Mouse (Mus musculus) MEL (cell line): ENCODE data around the gene Phospho1. TPM values are rescaled to one million over a fixed set of nuclear protein-coding genes. Genes with fewer than 3 reads are reported as not detected.

Source experiments
- DNase-seq: peaks from one replicate; pipeline ENCODE4 v3.0.0; 2011; ENCODE audit warnings: low read depth, low spot score
- H3K27ac ChIP-seq: 2 replicates; pipeline ENCODE4 v1.5.1; 2012; ENCODE audit warnings: low read depth, mild to moderate bottlenecking, control low read depth, low read length, moderate library complexity; ENCODE audit not compliant: control insufficient read depth
- H3K27me3 ChIP-seq, 2 experiments: fragments of 150-350 bp in 1 of 2; sonication (generic) in 1 of 2; 2 replicates each; pipeline ENCODE4 v1.6.1; 2012; ENCODE audit warnings: low read length in 2 of 2, mild to moderate bottlenecking in 2 of 2, improper control_type of control experiment in 1 of 2, moderate library complexity in 1 of 2; ENCODE audit not compliant: insufficient read depth in 2 of 2, control insufficient read depth in 1 of 2
- H3K36me3 ChIP-seq, 2 experiments: 2 replicates each; pipeline ENCODE4 v1.6.1; 2012 to 2014; ENCODE audit warnings: low read length in 2 of 2, improper control_type of control experiment in 1 of 2, inconsistent platforms in 1 of 2, mild to moderate bottlenecking in 1 of 2; ENCODE audit not compliant: insufficient read depth in 2 of 2, control insufficient read depth in 1 of 2
- H3K4me1 ChIP-seq, 2 experiments: fragments of 150-350 bp in 1 of 2; sonication (generic) in 1 of 2; 2 replicates each; pipeline ENCODE4 v1.6.1; 2012; ENCODE audit warnings: low read length in 2 of 2, improper control_type of control experiment in 1 of 2, mild to moderate bottlenecking in 1 of 2; ENCODE audit not compliant: insufficient read depth in 2 of 2, control insufficient read depth in 1 of 2
- H3K4me3 ChIP-seq, 2 experiments: fragments of 150-350 bp in 1 of 2; sonication (generic) in 1 of 2; 2 replicates each; pipeline ENCODE4 v1.5.1; 2012; ENCODE audit warnings: low read depth in 2 of 2, low read length in 2 of 2, mild to moderate bottlenecking in 2 of 2, moderate library complexity in 2 of 2, control low read depth in 1 of 2, improper control_type of control experiment in 1 of 2; ENCODE audit not compliant: control insufficient read depth in 1 of 2, insufficient read depth in 1 of 2
- H3K79me2 ChIP-seq: 2 replicates; pipeline ENCODE4 v1.6.1; 2012; ENCODE audit warnings: mild to moderate bottlenecking, low read length, moderate library complexity; ENCODE audit not compliant: control insufficient read depth, poor library complexity, insufficient read depth
- H3K9ac ChIP-seq: 2 replicates; pipeline ENCODE4 v1.6.1; 2012; ENCODE audit warnings: low read depth, mild to moderate bottlenecking, control low read depth, low read length, moderate library complexity; ENCODE audit not compliant: control insufficient read depth, poor library complexity, severe bottlenecking
- H3K9me3 ChIP-seq: fragments of 150-350 bp; sonication (generic); replicated peaks from 2 replicates; pipeline ENCODE4 v1.6.1; 2012; ENCODE audit warnings: mild to moderate bottlenecking, low read length, improper control_type of control experiment, moderate library complexity; ENCODE audit not compliant: insufficient read depth
- BHLHE40 ChIP-seq: IDR thresholded peaks from 2 replicates; pipeline ENCODE4 v1.6.1; 2012; ENCODE audit warnings: low read depth, mild to moderate bottlenecking, inconsistent platforms, low read length, improper control_type of control experiment, borderline replicate concordance
- CHD1 ChIP-seq: IDR thresholded peaks from 2 replicates; pipeline ENCODE4 v1.6.1; 2012; ENCODE audit warnings: low read depth, mild to moderate bottlenecking, inconsistent platforms, low read length, improper control_type of control experiment
- CHD2 ChIP-seq: IDR thresholded peaks from 2 replicates; pipeline ENCODE4 v1.6.1; 2011; ENCODE audit warnings: low read length, improper control_type of control experiment
- E2F4 ChIP-seq: IDR thresholded peaks from 2 replicates; pipeline ENCODE4 v1.6.1; 2011; ENCODE audit warnings: low read depth, low read length, improper control_type of control experiment, borderline replicate concordance
- ELF1 ChIP-seq: IDR thresholded peaks from 2 replicates; pipeline ENCODE4 v1.6.1; 2014; ENCODE audit warnings: low read depth, mild to moderate bottlenecking, inconsistent platforms, low read length, improper control_type of control experiment, moderate library complexity
- ETS1 ChIP-seq: IDR thresholded peaks from 2 replicates; pipeline ENCODE4 v1.6.1; 2012; ENCODE audit warnings: low read depth, mild to moderate bottlenecking, inconsistent platforms, low read length, improper control_type of control experiment, moderate library complexity
- GABPA ChIP-seq: IDR thresholded peaks from 2 replicates; pipeline ENCODE4 v1.6.1; 2012; ENCODE audit warnings: low read depth, mild to moderate bottlenecking, inconsistent platforms, low read length, improper control_type of control experiment, moderate library complexity
- GATA1 ChIP-seq: IDR thresholded peaks from 2 replicates; pipeline ENCODE4 v1.6.1; 2011; ENCODE audit warnings: low read depth, low read length, improper control_type of control experiment
- HCFC1 ChIP-seq: IDR thresholded peaks from 2 replicates; pipeline ENCODE4 v1.6.1; 2012; ENCODE audit warnings: low read depth, mild to moderate bottlenecking, inconsistent platforms, low read length, improper control_type of control experiment, moderate library complexity
- JUND ChIP-seq: IDR thresholded peaks from 2 replicates; pipeline ENCODE4 v1.6.1; 2011; ENCODE audit warnings: low read depth, mild to moderate bottlenecking, improper control_type of control experiment, low read length
- KAT2A ChIP-seq: conservative IDR thresholded peaks from 2 replicates; pipeline ENCODE4 v1.6.1; 2012; ENCODE audit warnings: low read depth, low read length, improper control_type of control experiment, inconsistent platforms
- MAX ChIP-seq: IDR thresholded peaks from 2 replicates; pipeline ENCODE4 v1.6.1; 2011; ENCODE audit warnings: low read length, improper control_type of control experiment
- MAZ ChIP-seq: IDR thresholded peaks from 2 replicates; pipeline ENCODE4 v1.6.1; 2012; ENCODE audit warnings: low read depth, mild to moderate bottlenecking, inconsistent platforms, low read length, improper control_type of control experiment
- MXI1 ChIP-seq: IDR thresholded peaks from 2 replicates; pipeline ENCODE4 v1.6.1; 2011; ENCODE audit warnings: mild to moderate bottlenecking, low read depth, low read length, improper control_type of control experiment
- MYC ChIP-seq: IDR thresholded peaks from 2 replicates; pipeline ENCODE4 v1.6.1; 2011; ENCODE audit warnings: low read depth, mild to moderate bottlenecking, low read length, improper control_type of control experiment, moderate library complexity
- NELFE ChIP-seq: IDR thresholded peaks from 2 replicates; pipeline ENCODE4 v1.6.1; 2011; ENCODE audit warnings: low read depth, low read length, improper control_type of control experiment
- POLR2AphosphoS5 ChIP-seq: IDR thresholded peaks from 2 replicates; pipeline ENCODE4 v1.6.1; 2012; ENCODE audit warnings: low read depth, borderline replicate concordance, mild to moderate bottlenecking, inconsistent platforms, low read length, moderate library complexity, mixed read lengths
- RAD21 ChIP-seq: IDR thresholded peaks from 2 replicates; pipeline ENCODE4 v1.6.1; 2011; ENCODE audit warnings: mild to moderate bottlenecking, low read depth, low read length, improper control_type of control experiment
- RCOR1 ChIP-seq: IDR thresholded peaks from 2 replicates; pipeline ENCODE4 v1.6.1; 2012; ENCODE audit warnings: low read depth, mild to moderate bottlenecking, inconsistent platforms, low read length, improper control_type of control experiment
- SIN3A ChIP-seq: IDR thresholded peaks from 2 replicates; pipeline ENCODE4 v1.6.1; 2012; ENCODE audit warnings: low read length, improper control_type of control experiment, inconsistent platforms
- SMC3 ChIP-seq: IDR thresholded peaks from 2 replicates; pipeline ENCODE4 v1.6.1; 2011; ENCODE audit warnings: low read depth, low read length, improper control_type of control experiment
- TAL1 ChIP-seq: IDR thresholded peaks from 2 replicates; pipeline ENCODE4 v1.6.1; 2012; ENCODE audit warnings: mild to moderate bottlenecking, inconsistent platforms, low read length, moderate library complexity, mixed read lengths
- TBP ChIP-seq: IDR thresholded peaks from 2 replicates; pipeline ENCODE4 v1.8.0; 2011; ENCODE audit warnings: low read depth, low read length, improper control_type of control experiment
- UBTF ChIP-seq: IDR thresholded peaks from 2 replicates; pipeline ENCODE4 v1.6.1; 2012; ENCODE audit warnings: low read depth, mild to moderate bottlenecking, inconsistent platforms, low read length, improper control_type of control experiment, moderate library complexity, borderline replicate concordance; ENCODE audit not compliant: insufficient read depth
- USF1 ChIP-seq: IDR thresholded peaks from 2 replicates; pipeline ENCODE4 v1.6.1; 2014; ENCODE audit warnings: low read depth, mild to moderate bottlenecking, inconsistent platforms, low read length, improper control_type of control experiment, moderate library complexity
- ZKSCAN1 ChIP-seq: IDR thresholded peaks from 2 replicates; pipeline ENCODE4 v1.6.1; 2012; ENCODE audit warnings: low read depth, mild to moderate bottlenecking, inconsistent platforms, low read length, improper control_type of control experiment, moderate library complexity
- ZMIZ1 ChIP-seq: IDR thresholded peaks from 2 replicates; pipeline ENCODE4 v1.6.1; 2012; ENCODE audit warnings: low read depth, mild to moderate bottlenecking, inconsistent platforms, low read length, improper control_type of control experiment, moderate library complexity
- ZNF384 ChIP-seq: IDR thresholded peaks from 2 replicates; pipeline ENCODE4 v1.6.1; 2012; ENCODE audit warnings: low read depth, mild to moderate bottlenecking, inconsistent platforms, low read length, improper control_type of control experiment
- polyA plus RNA-seq, 2 experiments: library from polyadenylated mRNA; stranded (reverse) in 1 of 2; unstranded in 1 of 2; fragments of >175 nt in 1 of 2; fragments of >200 nt in 1 of 2; gene quantifications; 2 replicates each; pipeline versions ENCODE4 v1.2.1 to v1.2.4; 2012; ENCODE audit warnings: low replicate concordance in 2 of 2, low read depth in 1 of 2; ENCODE audit not compliant: insufficient read length in 2 of 2, insufficient read depth in 1 of 2, missing spikeins in 1 of 2
- total RNA-seq: library from RNA; depleted of rRNA; stranded (reverse); fragments of 300-350 nt; gene quantifications from 2 replicates; pipeline ENCODE4 v1.2.3, GENCODE M21; 2012

Gene Phospho1
- total and polyA plus RNA-seq, 3 experiments, result 15.4 to 76.0 TPM; not detected in 1

GRCm38 (mm10) chr11:95857716-95858527 is 33.6 kb downstream of the Phospho1 start:
- Histone ChIP-seq H3K27me3 (no peaks in the 10 kb centered on the region), H3K4me3 (peak overlapping the region; percentile 55 to 69), H3K4me1 (peaks cover 8 to 22% of the 10 kb centered on the region in 2 experiments), H3K9me3 (no peaks in the 10 kb centered on the region), H3K27ac (peak overlapping the region; percentile 77), H3K9ac (peak overlapping the region; percentile 71), H3K79me2 (peaks cover 8% of the 10 kb centered on the region), H3K36me3 (peaks cover 2 to 30% of the 10 kb centered on the region in 2 experiments)
- no peak for TF ChIP-seq USF1
- no peak for TF ChIP-seq MAX
- TF ChIP-seq ETS1, result no peak
- TF ChIP-seq TBP, result no peak
- TF ChIP-seq ZMIZ1, result 0 out of 2 replicates have a peak, but pooled peaks have one; percentile 10
- no peak for TF ChIP-seq POLR2AphosphoS5
- TF ChIP-seq CHD2, result peak; percentile 10; the same call in 1 of the 2 replicates
- no peak for TF ChIP-seq NELFE
- no peak for TF ChIP-seq MAZ
- no peak for TF ChIP-seq ZNF384
- no peak; the same call in 1 of the 2 replicates for TF ChIP-seq HCFC1
- TF ChIP-seq KAT2A, result no peak
- 0 out of 2 replicates have a peak, but pooled peaks have one; percentile 2 for TF ChIP-seq GATA1
- TF ChIP-seq UBTF, result no peak
- TF ChIP-seq ELF1, result no peak
- no peak for TF ChIP-seq JUND
- no peak for TF ChIP-seq BHLHE40
- no peak for TF ChIP-seq SMC3
- TF ChIP-seq CHD1, result peak; percentile 83; the same call in 1 of the 2 replicates
- TF ChIP-seq ZKSCAN1, result no peak
- TF ChIP-seq GABPA, result no peak
- TF ChIP-seq MXI1, result no peak; the same call in 1 of the 2 replicates
- no peak; the same call in 1 of the 2 replicates for TF ChIP-seq SIN3A
- no peak for TF ChIP-seq E2F4
- no peak for TF ChIP-seq TAL1
- TF ChIP-seq RAD21, result no peak
- no peak for TF ChIP-seq MYC
- TF ChIP-seq RCOR1, result no peak
- DNase-seq, result peak; percentile 26
